Mouse (Mus musculus) brain, embryonic 18.5 days (tissue): ENCODE data around the gene Tfdp2.

Experiments used
- DNase-seq: peaks from one replicate; pipeline ENCODE4 v3.0.0-alpha.2; 2012; ENCODE audit warnings: low read depth, low spot score

Gene Tfdp2

DNA sequence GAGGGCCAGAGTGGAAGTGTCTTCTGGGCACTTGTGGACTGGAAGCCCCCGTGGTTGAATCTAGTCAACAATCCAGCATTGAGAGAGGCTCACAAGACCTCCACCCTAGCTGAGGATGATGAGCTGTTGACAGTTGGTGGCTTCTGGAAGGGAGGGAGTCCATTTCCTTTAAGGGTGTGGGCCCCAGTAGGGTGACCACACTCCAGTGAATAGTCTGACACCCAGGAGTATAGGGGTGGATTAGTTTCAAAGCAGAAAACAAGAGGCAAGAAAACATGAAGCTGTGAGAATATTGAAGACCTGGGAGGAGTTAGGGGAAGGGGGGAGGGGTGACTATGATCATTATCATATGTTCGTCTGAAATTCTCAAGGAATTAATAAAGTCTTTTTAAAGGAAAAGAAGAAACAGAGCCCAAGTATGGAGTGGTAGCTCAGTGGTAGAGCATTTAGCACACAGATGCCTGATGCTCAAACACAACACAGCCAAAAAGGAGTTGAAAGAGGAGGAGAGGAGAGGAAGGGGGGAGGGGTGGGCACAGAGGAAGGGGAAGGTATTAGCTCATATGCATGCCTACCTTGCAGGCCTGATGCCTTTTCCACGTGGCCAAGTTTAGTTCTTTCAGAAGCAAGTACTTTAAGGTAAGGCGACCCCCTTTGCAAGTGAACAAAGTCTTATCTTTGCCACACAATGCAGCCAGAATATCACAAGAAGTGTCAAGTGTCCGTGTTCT is 173.7 kb downstream of the Tfdp2 start:
- DNase-seq: no peak

GRCm38 (mm10) chr9:96371075-96371474 is 175.0 kb downstream of the Tfdp2 start:
- no peak for DNase-seq
